Mouse (Mus musculus) kidney, postnatal 36 days (tissue): ENCODE data around the gene Shcbp1.

Experiments
- DNase-seq, 2 experiments: peaks; one replicate each; pipeline ENCODE4 v3.0.0; 2021 to 2022; ENCODE audit warnings: mixed read lengths in 2 of 2

Gene Shcbp1

GRCm38 (mm10) chr8:4779254-4780055, at the start of gene Shcbp1:
TSS of gene Shcbp1 (minus strand) at chr8:4779567.
- DNase-seq = peak; percentile 96 to 98

- peak in 1 of 2 experiments; percentile 18 for DNase-seq
These were observed 29.5 kb upstream of the Shcbp1 start for GRCm38 (mm10) chr8:4808831-4809230.

GRCm38 (mm10) chr8:4800524-4801122, 21.3 kb upstream of the Shcbp1 start:
- DNase-seq = peak; percentile 17 to 75

- DNase-seq = no peak
These were observed 1.1 kb downstream of the Shcbp1 start for GRCm38 (mm10) chr8:4778266-4778665.

- DNase-seq = no peak
These were observed 14.6 kb downstream of the Shcbp1 start for GRCm38 (mm10) chr8:4764751-4765150.

- no peak for DNase-seq
These were observed 26.3 kb downstream of the Shcbp1 start for GRCm38 (mm10) chr8:4753048-4753447.

GRCm38 (mm10) chr8:4730942-4731341, 48.4 kb downstream of the Shcbp1 start:
- peak in 1 of 2 experiments; percentile 22 for DNase-seq

GRCm38 (mm10) chr8:4715546-4715945, 63.8 kb downstream of the Shcbp1 start:
- peak in 1 of 2 experiments; percentile 64 for DNase-seq

GRCm38 (mm10) chr8:4708346-4708745, 71.0 kb downstream of the Shcbp1 start:
- peak in 1 of 2 experiments; percentile 22 for DNase-seq

GRCm38 (mm10) chr8:4707916-4708315, 71.5 kb downstream of the Shcbp1 start:
- peak; percentile 18 to 25 for DNase-seq

- DNase-seq = no peak
These were observed 87.7 kb downstream of the Shcbp1 start for GRCm38 (mm10) chr8:4691634-4692033.
